Comparison of ENCODE assay signal across 9 mouse cellular contexts in the genomic region with DNA sequence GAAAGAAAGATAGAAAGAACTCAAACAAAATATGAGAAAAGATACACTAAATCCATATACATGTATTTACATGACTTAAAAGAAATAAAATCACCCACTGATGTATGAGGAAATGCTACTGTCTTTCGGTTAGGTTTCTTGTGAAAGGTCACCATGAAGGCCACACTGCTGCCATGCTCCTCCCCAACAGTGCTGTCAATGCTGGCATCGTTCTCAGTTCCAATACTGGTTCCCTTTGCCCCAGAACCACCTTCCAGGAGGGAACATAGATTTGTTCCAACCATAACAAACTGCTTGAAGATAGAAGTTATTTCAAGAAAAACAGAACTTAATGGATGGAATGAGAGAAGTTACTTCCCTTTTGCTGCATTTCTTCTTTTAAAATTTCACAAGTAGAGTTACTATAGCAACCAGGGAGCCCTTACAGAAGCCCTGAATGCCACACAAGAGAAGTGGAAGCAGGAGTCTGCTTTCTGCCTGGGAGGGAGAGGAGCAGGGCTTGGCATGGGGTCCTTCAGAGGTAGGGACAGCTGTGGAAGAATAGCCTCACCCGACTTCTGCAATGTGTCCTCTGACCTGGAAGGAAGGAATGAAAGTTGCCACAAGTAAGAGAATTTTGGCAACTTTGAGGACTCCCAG.
DNase-seq lines count a peak whose midpoint lies in the region; ATAC-seq and TF ChIP-seq lines count a peak whose summit lies in the region.
"Had no signal": no experiment of that assay in that cellular context is flagged by ENCODE, and none has a peak within 500 bp of the region (broad histone marks: within the 10 kb centered on the region; RNA-seq: fewer than 3 reads in every experiment).

No protein-coding gene starts in this region.

- H3K36me3 ChIP-seq in heart, embryonic 16.5 days (ENCODE audit: control insufficient read depth, insufficient read depth), result no peaks in the 10 kb centered on the region
- H3K36me3 ChIP-seq: embryonic facial prominence, embryonic 12.5 days had no signal

- no peak for TF ChIP-seq POLR2A in bone marrow macrophage, adult 2 months (IDR thresholded peaks at IDR 0.05; ENCODE audit: borderline replicate concordance, low read depth, low read length)

- H3K4me1 ChIP-seq in bone marrow macrophage, adult 2 months (ENCODE audit: control insufficient read depth, insufficient read depth, low read length), result peaks cover 28% of the 10 kb centered on the region
- H3K4me1 ChIP-seq in heart, embryonic 16.5 days (ENCODE audit: control insufficient read depth, insufficient read depth, low read length), result peaks cover 27% of the 10 kb centered on the region

- WGBS in heart, embryonic 16.5 days, result 56% methylated on average over 3 of the region's 3 CpGs

- H3K27ac ChIP-seq in bone marrow macrophage, adult 2 months (ENCODE audit: insufficient read depth, low read depth, low read length), result peak overlapping the region; percentile 100
- peak overlapping the region; percentile 69 for H3K27ac ChIP-seq in heart, embryonic 16.5 days (ENCODE audit: low read length)
- H3K27ac ChIP-seq: embryonic facial prominence, embryonic 12.5 days had no signal

- peak; percentile 46 to 59 for DNase-seq in heart, adult 18-20 months
- no peak for DNase-seq in heart, postnatal 4 days
- DNase-seq in 416B (ENCODE audit: low read depth), result peak; percentile 37
- no peak for DNase-seq in spleen, adult 18-20 months
- no peak for DNase-seq in left cerebral cortex, adult 18-20 months (ENCODE audit: low spot score in 2 of 2)
- DNase-seq in layer of hippocampus, postnatal 14 days (ENCODE audit: low spot score in 2 of 2), result no peak

- peak overlapping the region; percentile 47; the same call in 1 of the 2 replicates for H3K9ac ChIP-seq in heart, embryonic 16.5 days (ENCODE audit: low read length)
- H3K9ac ChIP-seq: embryonic facial prominence, embryonic 12.5 days had no signal

- ATAC-seq in heart, embryonic 16.5 days (replicated peaks; ENCODE audit: extremely low read depth, insufficient read depth, low FRiP score), result no peak

- H3K9me3 ChIP-seq in heart, embryonic 16.5 days (replicated peaks; ENCODE audit: control insufficient read depth, low read length), result no peaks in the 10 kb centered on the region
- H3K9me3 ChIP-seq: embryonic facial prominence, embryonic 12.5 days had no signal

- TF ChIP-seq CTCF in bone marrow macrophage, adult 2 months (IDR thresholded peaks at IDR 0.05; ENCODE audit: low read depth, low read length), result no peak

- no peaks in the 10 kb centered on the region for H3K27me3 ChIP-seq in heart, embryonic 16.5 days (ENCODE audit: control insufficient read depth, insufficient read depth, low read length)
- H3K27me3 ChIP-seq: embryonic facial prominence, embryonic 12.5 days had no signal

- peak overlapping the region; percentile 61 for H3K4me2 ChIP-seq in heart, embryonic 16.5 days (ENCODE audit: low read depth, low read length)
- H3K4me2 ChIP-seq: embryonic facial prominence, embryonic 12.5 days had no signal

- peak overlapping the region; percentile 62 for H3K4me3 ChIP-seq in bone marrow macrophage, adult 2 months (ENCODE audit: insufficient read depth, low read length)
- H3K4me3 ChIP-seq in heart, embryonic 16.5 days (ENCODE audit: low read length), result peak overlapping the region; percentile 50
- H3K4me3 ChIP-seq: embryonic facial prominence, embryonic 12.5 days had no signal

Comparison
In these comparisons a context has a peak if more than half of its experiments do, and no peak if none do; other contexts are left out.
1. DNase-seq: peak in heart, adult 18-20 months (2 of 2) and 416B (single experiment); none in heart, postnatal 4 days (single experiment), spleen, adult 18-20 months (0 of 2), left cerebral cortex, adult 18-20 months (0 of 2) and layer of hippocampus, postnatal 14 days (0 of 2).